Comparison of ENCODE assay signal across 8 mouse cellular contexts in genomic region chr4:147219319-147220070, GRCm38 (mm10).
DNase-seq lines count a peak whose midpoint lies in the region; ATAC-seq and TF ChIP-seq lines count a peak whose summit lies in the region.
"Not testable (repeated sequence)": the region's sequence is repeated elsewhere in the genome, so short reads cannot be mapped to it uniquely, and the experiment has no call there.

No protein-coding gene starts in this region.

- not testable (repeated sequence) for TF ChIP-seq EP300 in heart, postnatal 0 days (IDR thresholded peaks at IDR 0.05; ENCODE audit: low read depth)

- peaks cover 19% of the 10 kb centered on the region for H3K9me3 ChIP-seq in forebrain, embryonic 12.5 days
- peaks cover 10% of the 10 kb centered on the region for H3K9me3 ChIP-seq in heart, postnatal 0 days (replicated peaks; ENCODE audit: control insufficient read depth, low read length)
- H3K9me3 ChIP-seq in midbrain, embryonic 10.5 days (replicated peaks) = peaks cover 35% of the 10 kb centered on the region

- not testable (repeated sequence) for TF ChIP-seq CTCF in heart, postnatal 0 days (IDR thresholded peaks at IDR 0.05; ENCODE audit: low read depth); kidney, adult 2 months (conservative IDR thresholded peaks at IDR 0.05; ENCODE audit: insufficient read depth, insufficient read length, low read depth, low read length)

- not testable (repeated sequence) for H3K4me1 ChIP-seq in forebrain, embryonic 12.5 days; heart, postnatal 0 days (ENCODE audit: control insufficient read depth, insufficient read depth); kidney, adult 2 months (ENCODE audit: control insufficient read depth, insufficient read depth, low read length); midbrain, embryonic 10.5 days

- H3K36me3 ChIP-seq in forebrain, embryonic 12.5 days (replicated peaks); heart, postnatal 0 days (replicated peaks; ENCODE audit: control insufficient read depth, insufficient read depth, low read length); kidney, adult 2 months (ENCODE audit: control insufficient read depth, insufficient read depth, low read length); midbrain, embryonic 10.5 days: not testable (repeated sequence)

- H3K27me3 ChIP-seq in forebrain, embryonic 12.5 days; heart, postnatal 0 days (ENCODE audit: control insufficient read depth, insufficient read depth, low read length); kidney, adult 2 months (replicated peaks; ENCODE audit: control insufficient read depth, insufficient read depth, low read length); midbrain, embryonic 10.5 days (ENCODE audit: low read depth, poor library complexity, severe bottlenecking): not testable (repeated sequence)

- not testable (repeated sequence) for TF ChIP-seq POLR2A in kidney, adult 2 months (IDR thresholded peaks at IDR 0.05; ENCODE audit: low read depth, low read length)

- peak overlapping the region; percentile 25 for H3K4me3 ChIP-seq in forebrain, embryonic 12.5 days (replicated peaks)
- peak overlapping the region; percentile 50 for H3K4me3 ChIP-seq in heart, postnatal 0 days (ENCODE audit: low read depth, low read length)
- peak overlapping the region; percentile 5; the same call in 1 of the 2 replicates for H3K4me3 ChIP-seq in kidney, adult 2 months (ENCODE audit: insufficient read depth, low read depth, low read length)
- peak overlapping the region; percentile 43 for H3K4me3 ChIP-seq in midbrain, embryonic 10.5 days

- DNase-seq in B cell, adult 2 months = peak; percentile 38 to 42
- DNase-seq in cerebellum, adult 9-10 months = peak; percentile 42
- DNase-seq in heart, postnatal 0 days (ENCODE audit: low spot score); kidney, adult 2 months; midbrain, embryonic 10.5 days (ENCODE audit: low spot score): not testable (repeated sequence)
- peak; percentile 9 for DNase-seq in liver
- DNase-seq in right cerebral cortex, postnatal 25 days = peak; percentile 12

- 68% methylated on average over 51 of the region's 51 CpGs for whole genome bisulfite sequencing in forebrain, embryonic 12.5 days
- whole genome bisulfite sequencing in heart, postnatal 0 days = 56% methylated on average over 49 of the region's 51 CpGs
- WGBS in kidney, adult 2 months = 71% methylated on average over 51 of the region's 51 CpGs
- 73% methylated on average over 51 of the region's 51 CpGs for WGBS in midbrain, embryonic 10.5 days

- not testable (repeated sequence) for ATAC-seq in forebrain, embryonic 12.5 days (ENCODE audit: low FRiP score); heart, postnatal 0 days (ENCODE audit: insufficient read depth, low read depth)

- H3K4me2 ChIP-seq in forebrain, embryonic 12.5 days = peak overlapping the region; percentile 37
- peak overlapping the region; percentile 52 for H3K4me2 ChIP-seq in heart, postnatal 0 days (ENCODE audit: low read depth, low read length)

- not testable (repeated sequence) for H3K9ac ChIP-seq in forebrain, embryonic 12.5 days; heart, postnatal 0 days (replicated peaks; ENCODE audit: low read depth, low read length)

- H3K27ac ChIP-seq in forebrain, embryonic 12.5 days; heart, postnatal 0 days (ENCODE audit: low read depth); kidney, adult 2 months (ENCODE audit: insufficient read depth, low read depth, low read length); midbrain, embryonic 10.5 days (replicated peaks): not testable (repeated sequence)
